Mouse (Mus musculus) Patski (cell line): Measurements from ENCODE around the gene Gpr162. TPM values are rescaled to one million over a fixed set of nuclear protein-coding genes. Genes with fewer than 3 reads are reported as not detected.

ENCODE experiments used
- ATAC-seq: fragments of 100-300 bp; one replicate; pipeline ENCODE4 v1.8.0; 2021
- CTCF ChIA-PET: fragments of 350-600 bp; sonication (Branson Sonifier 250); formaldehyde crosslinking; loops from one replicate; lab custom pipeline; 2022; ENCODE audit warnings: inconsistent platforms; lab: Charles Lee
- POLR2A ChIA-PET: fragments of 350-600 bp; sonication (Branson Sonifier 250); formaldehyde crosslinking; loops from one replicate; lab custom pipeline; 2022; ENCODE audit warnings: antibody characterized with exemption, inconsistent platforms; lab: Charles Lee
- DNase-seq: peaks from one replicate; pipeline ENCODE4 v3.0.0-alpha.2; 2011; ENCODE audit warnings: low read depth, low spot score
- H3K27me3 ChIP-seq: fragments of 371-371 bp; one replicate; pipeline ENCODE4 v1.5.1; 2021
- CTCF ChIP-seq: fragments of 100-300 bp; IDR thresholded peaks from one replicate; pipeline ENCODE4 v1.5.1; 2021
- in situ Hi-C: fragments of 300-500 bp; cut with MboI; formaldehyde crosslinking; loops from 3 replicates; pipeline ENCODE4 v1.11.1; 2018; ENCODE audit warnings: low pct_unique_long_range_greater_than_20kb, mixed read lengths
- polyA plus RNA-seq: library from polyadenylated mRNA; unstranded; gene quantifications from one replicate; pipeline ENCODE4 v1.2.3, GENCODE M21; 2021

Gpr162 gene
- polyA plus RNA-seq = 10.3 TPM

GRCm38 (mm10) chr6:124863658-124864298, at the start of gene Gpr162:
Gpr162 (minus strand) TSS chr6:124863983.
- peaks cover 22% of the 10 kb centered on the region for H3K27me3 ChIP-seq
- DNase-seq (no peak), ATAC-seq (no peak)
- in situ Hi-C loops = no loop called here
- CTCF ChIA-PET = interaction anchor here (0.7 kb wide), 1 partner anchor 67 kb away, joined by 3 read pairs; the partner anchor contains the start of gene Mlf2
- POLR2A ChIA-PET = interaction anchor here (0.5 to 0.8 kb wide), 3 partner anchors 29 to 146 kb away, joined by 3 to 4 read pairs (median 4); partner anchors contain the start of gene Mlf2
- no peak for TF ChIP-seq CTCF

DNA sequence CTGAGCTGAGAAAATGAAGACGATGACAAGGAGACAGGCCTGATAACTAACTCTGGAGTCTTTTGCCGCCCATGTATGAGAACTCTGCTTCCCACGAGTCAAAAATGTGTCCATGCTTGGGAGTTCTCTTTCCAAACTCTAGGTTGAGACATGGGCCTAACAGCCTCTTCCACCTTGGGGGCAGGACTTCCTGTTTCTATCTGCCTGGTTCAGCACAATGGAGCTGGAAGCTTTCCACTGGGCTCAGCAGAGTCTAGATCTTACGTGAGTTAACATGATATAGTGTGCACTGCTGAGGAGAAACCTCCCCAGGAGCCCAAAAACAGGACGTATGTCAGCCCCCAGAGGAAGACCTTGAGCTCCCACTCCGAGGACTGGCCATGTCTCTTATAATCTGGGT, 49.4 kb upstream of the Gpr162 start:
- DNase-seq (no peak), ATAC-seq (no peak)
- TF ChIP-seq CTCF = no peak
- no peaks in the 10 kb centered on the region for H3K27me3 ChIP-seq
- POLR2A ChIA-PET = interaction anchor here (1.3 to 7.0 kb wide), 2 partner anchors 10 to 18 kb away, joined by 3 to 59 read pairs; partner anchors contain the start of gene Mlf2
- in situ Hi-C loops = no loop called here
- CTCF ChIA-PET = interaction anchor here (1.5 kb wide), 1 partner anchor 13 kb away, joined by 4 read pairs; no protein-coding TSS in a partner anchor

DNA sequence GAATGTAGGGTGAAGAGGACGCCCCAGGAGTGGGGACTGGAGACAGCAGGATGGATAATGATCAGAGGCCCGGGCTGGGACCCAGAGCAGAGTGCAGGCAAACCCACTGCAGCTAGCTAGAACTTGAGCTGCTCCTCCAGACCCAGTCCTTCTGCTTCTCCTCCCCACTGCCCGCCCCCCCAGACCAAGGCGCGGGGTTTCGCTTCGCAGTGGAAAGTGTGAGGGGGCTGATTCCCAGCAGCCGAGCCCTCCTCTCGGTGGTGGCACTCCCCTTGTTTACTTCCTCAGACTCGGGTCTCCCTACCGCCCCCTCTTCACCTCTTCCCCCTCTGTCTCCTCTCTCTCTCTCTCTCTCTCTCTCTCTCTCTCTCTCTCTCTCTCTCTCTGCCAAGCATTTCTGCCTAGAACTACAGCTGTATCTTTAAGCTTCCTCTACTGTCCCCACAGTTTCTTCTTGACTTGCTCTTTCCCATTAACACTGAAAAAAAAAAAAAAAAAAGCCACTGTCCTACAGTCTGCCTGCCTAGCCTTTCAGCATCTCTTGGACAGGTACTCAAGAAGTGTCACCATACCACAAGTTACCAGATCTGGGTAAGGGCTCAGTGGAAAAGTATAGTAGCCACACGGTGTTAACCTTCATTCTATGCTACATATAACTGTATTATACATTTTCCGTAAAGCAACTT, 47.9 kb upstream of the Gpr162 start, which contains the start of gene Lag3:
Gene Lag3, minus strand, starts transcription at position 173 of the 686 bp plus-strand sequence.
- CTCF ChIA-PET = interaction anchor here (0.6 to 1.4 kb wide), 2 partner anchors 19 to 89 kb away, joined by 3 to 7 read pairs; partner anchors contain the start of gene Mlf2
- POLR2A ChIA-PET = interaction anchor here (0.5 to 1.3 kb wide), 3 partner anchors 8 to 55 kb away, joined by 3 to 6 read pairs (median 3); no protein-coding TSS in a partner anchor

DNA sequence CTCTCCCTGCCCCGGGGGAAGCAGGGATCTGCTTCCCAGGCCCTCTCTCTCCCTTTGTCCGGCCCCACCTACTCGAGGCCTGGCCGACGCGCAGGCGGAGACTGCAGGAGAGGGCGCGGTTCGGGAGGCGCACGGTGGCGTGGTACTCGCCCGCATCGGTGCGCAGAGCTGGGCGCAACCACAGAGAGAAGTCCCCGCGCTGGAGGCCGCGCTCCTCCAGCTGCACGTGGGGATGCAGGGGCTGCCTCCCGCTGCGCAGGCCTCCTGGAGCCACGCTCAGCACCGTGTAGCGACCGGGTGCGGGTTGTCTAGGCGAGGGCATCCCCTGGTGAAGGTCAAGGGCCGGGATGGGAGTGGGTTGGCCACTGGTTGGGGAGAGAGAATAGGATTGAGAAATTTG, 46.2 kb upstream of the Gpr162 start:
- no peak for DNase-seq
- no peak for ATAC-seq
- in situ Hi-C loops = no loop called here
- H3K27me3 ChIP-seq = no peaks in the 10 kb centered on the region
- POLR2A ChIA-PET = interaction anchor here (0.7 kb wide), 1 partner anchor 21 kb away, joined by 3 read pairs; the partner anchor contains the start of gene Mlf2
- CTCF ChIA-PET = interaction anchor here (1.4 kb wide), 1 partner anchor 21 kb away, joined by 7 read pairs; the partner anchor contains the start of gene Mlf2
- TF ChIP-seq CTCF = no peak

More for the DNA sequence above, 47.9 kb upstream of the Gpr162 start, which contains the start of gene Lag3:
- DNase-seq (no peak), ATAC-seq (no peak)
- no peak for TF ChIP-seq CTCF
- H3K27me3 ChIP-seq = no peaks in the 10 kb centered on the region
- in situ Hi-C loops = no loop called here

GRCm38 (mm10) chr6:124907767-124908166, 44.0 kb upstream of the Gpr162 start:
- no peaks in the 10 kb centered on the region for H3K27me3 ChIP-seq
- in situ Hi-C loops = loop anchor here (10.0 kb wide), 1 partner anchor 177 kb away; no protein-coding TSS in a partner anchor
- no peak for DNase-seq
- ATAC-seq = no peak
- ChIA-PET CTCF (interaction anchor here (1.2 to 2.6 kb wide), 4 partner anchors 9 to 23 kb away, joined by 3 to 13 read pairs (median 3); partner anchors contain the start of gene Mlf2), POLR2A (interaction anchor here (0.7 to 2.4 kb wide), 2 partner anchors 11 to 13 kb away, joined by 3 to 6 read pairs; no protein-coding TSS in a partner anchor)
- no peak for TF ChIP-seq CTCF

DNA sequence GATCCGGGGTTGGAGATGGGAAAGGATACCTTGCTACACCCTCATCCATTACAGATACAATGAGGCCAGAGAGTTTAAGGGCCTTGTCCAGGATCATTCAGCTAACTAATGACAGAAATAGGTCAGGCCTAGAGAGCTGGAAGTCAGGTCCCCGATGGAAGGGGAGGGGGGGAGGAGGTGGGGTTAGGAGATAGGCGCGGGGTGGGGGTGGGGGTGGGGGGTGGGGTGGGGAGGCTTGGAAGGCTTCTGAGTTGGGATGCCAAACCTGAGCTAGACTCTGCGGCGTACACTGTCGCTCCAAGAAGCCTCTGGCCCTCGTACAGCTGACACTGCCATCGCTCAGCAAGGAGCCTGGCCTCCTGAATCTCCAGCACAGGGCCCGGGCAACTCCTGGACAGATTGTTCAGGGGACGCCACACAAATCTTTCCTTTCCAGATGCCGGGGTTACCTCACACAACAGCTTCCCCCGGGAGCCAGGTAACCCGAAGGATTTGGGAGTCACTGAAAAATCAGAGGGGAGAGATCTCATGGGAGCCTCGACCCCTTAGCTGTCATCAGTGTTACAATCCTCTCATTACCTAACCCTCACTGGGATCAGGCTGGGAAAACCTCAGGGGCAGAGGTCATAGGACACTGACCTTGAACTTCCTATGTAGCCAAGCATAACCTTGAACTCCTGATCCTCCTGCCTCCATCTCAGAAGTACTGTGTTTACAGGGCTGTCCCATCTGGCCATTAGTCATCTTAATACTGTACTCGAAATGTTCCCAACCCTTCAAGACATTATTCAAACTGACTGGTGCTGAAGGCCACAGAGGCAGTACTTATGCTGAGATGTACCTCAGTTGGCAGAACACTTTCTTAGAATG, 41.4 kb upstream of the Gpr162 start:
- no peak for ATAC-seq

GRCm38 (mm10) chr6:124904161-124904981, 40.6 kb upstream of the Gpr162 start:
- peak; percentile 74 for TF ChIP-seq CTCF
- in situ Hi-C loops = loop anchor here (5.0 to 10.0 kb wide), 2 partner anchors 37 to 180 kb away; no protein-coding TSS in a partner anchor
- ChIA-PET CTCF (interaction anchor here (0.6 to 3.7 kb wide), 24 partner anchors 11 to 178 kb away, joined by 3 to 86 read pairs (median 4); partner anchors contain the start of genes Mlf2 and Ptms), POLR2A (interaction anchor here (0.7 to 3.6 kb wide), 8 partner anchors 12 to 61 kb away, joined by 3 to 16 read pairs (median 6); partner anchors contain the start of genes Cops7a and Mlf2)
- DNase-seq = no peak
- H3K27me3 ChIP-seq = no peaks in the 10 kb centered on the region
- peak; percentile 66 for ATAC-seq

More for the DNA sequence above, 41.4 kb upstream of the Gpr162 start:
- in situ Hi-C loops = loop anchor here (5.0 to 10.0 kb wide), 2 partner anchors 38 to 180 kb away; no protein-coding TSS in a partner anchor
- no peak for DNase-seq
- CTCF ChIA-PET = interaction anchor here (0.7 to 3.7 kb wide), 7 partner anchors 11 to 115 kb away, joined by 3 to 86 read pairs (median 6); partner anchors contain the start of gene Mlf2
- H3K27me3 ChIP-seq = no peaks in the 10 kb centered on the region
- no peak for TF ChIP-seq CTCF
- POLR2A ChIA-PET = interaction anchor here (1.6 to 3.6 kb wide), 5 partner anchors 11 to 60 kb away, joined by 6 to 16 read pairs (median 11); partner anchors contain the start of genes Cops7a and Mlf2

- in situ Hi-C loops = loop anchor here (5.0 to 10.0 kb wide), 2 partner anchors 36 to 181 kb away; no protein-coding TSS in a partner anchor
- CTCF ChIA-PET = interaction anchor here (0.6 to 3.7 kb wide), 24 partner anchors 10 to 178 kb away, joined by 3 to 86 read pairs (median 4); partner anchors contain the start of genes Mlf2 and Ptms
Measured at GRCm38 (mm10) chr6:124903580-124904151, 39.9 kb upstream of the Gpr162 start.

More at GRCm38 (mm10) chr6:124903580-124904151, 39.9 kb upstream of the Gpr162 start:
- peak; percentile 66 for ATAC-seq
- no peaks in the 10 kb centered on the region for H3K27me3 ChIP-seq
- DNase-seq = no peak
- POLR2A ChIA-PET = interaction anchor here (0.7 to 3.6 kb wide), 9 partner anchors 9 to 62 kb away, joined by 3 to 16 read pairs (median 6); partner anchors contain the start of genes Cops7a and Mlf2
- TF ChIP-seq CTCF = peak; percentile 96
